Mouse (Mus musculus) brain, adult 2 months (tissue): ENCODE measurements around the gene Snrk.

ENCODE experiments used
- DNase-seq: peaks from one replicate; pipeline ENCODE4 v3.0.0; 2011; ENCODE audit warnings: low read depth, low spot score

Gene Snrk

GRCm38 (mm10) chr9:122117112-122117616 lies at the start of gene Snrk:
TSS of gene Snrk (plus strand) at chr9:122117266.
- DNase-seq: peak; percentile 95

- no peak for DNase-seq
These were observed 49.4 kb upstream of the Snrk start for GRCm38 (mm10) chr9:122067654-122068053.

GRCm38 (mm10) chr9:122069560-122070174 lies 47.4 kb upstream of the Snrk start:
- no peak for DNase-seq

GRCm38 (mm10) chr9:122073980-122074379 lies 43.1 kb upstream of the Snrk start:
- no peak for DNase-seq

GRCm38 (mm10) chr9:122074575-122074974 lies 42.5 kb upstream of the Snrk start:
- no peak for DNase-seq

GRCm38 (mm10) chr9:122078456-122078855 lies 38.6 kb upstream of the Snrk start:
- peak; percentile 75 for DNase-seq

GRCm38 (mm10) chr9:122083698-122084097 lies 33.4 kb upstream of the Snrk start:
- DNase-seq: no peak

- no peak for DNase-seq
These were observed 32.9 kb upstream of the Snrk start for GRCm38 (mm10) chr9:122084175-122084574.

- no peak for DNase-seq
These were observed 32.4 kb upstream of the Snrk start for GRCm38 (mm10) chr9:122084636-122085035.

- no peak for DNase-seq
These were observed 32.0 kb upstream of the Snrk start for GRCm38 (mm10) chr9:122085055-122085454.

GRCm38 (mm10) chr9:122085550-122086205 lies 31.4 kb upstream of the Snrk start:
- DNase-seq: no peak

GRCm38 (mm10) chr9:122087086-122087485 lies 30.0 kb upstream of the Snrk start:
- DNase-seq: no peak

GRCm38 (mm10) chr9:122091171-122091570 lies 25.9 kb upstream of the Snrk start:
- no peak for DNase-seq

GRCm38 (mm10) chr9:122091782-122092228 lies 25.3 kb upstream of the Snrk start:
- DNase-seq: no peak

GRCm38 (mm10) chr9:122094171-122094570 lies 22.9 kb upstream of the Snrk start:
- peak; percentile 69 for DNase-seq

GRCm38 (mm10) chr9:122096822-122097511 lies 20.1 kb upstream of the Snrk start:
- no peak for DNase-seq

GRCm38 (mm10) chr9:122097535-122097934 lies 19.5 kb upstream of the Snrk start:
- DNase-seq: no peak

GRCm38 (mm10) chr9:122100584-122101127 lies 16.4 kb upstream of the Snrk start:
- no peak for DNase-seq

GRCm38 (mm10) chr9:122101196-122101595 lies 15.9 kb upstream of the Snrk start:
- DNase-seq: no peak

- DNase-seq: no peak
These were observed 13.3 kb upstream of the Snrk start for GRCm38 (mm10) chr9:122103550-122104284.

- no peak for DNase-seq
These were observed 12.7 kb upstream of the Snrk start for GRCm38 (mm10) chr9:122104285-122104829.
